In the genomic region with DNA sequence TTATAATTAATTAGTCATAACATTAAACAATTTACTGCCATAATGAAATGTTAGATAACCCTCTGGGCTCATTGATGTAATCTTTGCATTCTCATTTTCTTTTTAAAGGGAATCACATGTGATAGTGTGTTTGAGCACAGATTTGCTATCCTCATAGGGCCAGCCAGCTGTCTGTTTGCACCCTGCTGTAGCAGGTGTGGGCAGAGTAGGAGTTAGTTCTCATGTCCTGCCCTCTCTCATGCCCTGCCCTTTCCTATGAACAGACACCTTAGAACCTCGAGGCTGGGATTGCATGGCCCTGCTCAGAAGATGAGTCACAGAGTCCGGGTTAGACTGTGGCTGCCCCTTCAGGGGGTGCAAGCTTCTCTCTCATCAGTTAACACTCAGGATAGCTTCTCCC, we compare ENCODE assay signal across 25 mouse cellular contexts. TPM values are rescaled to one million over a fixed set of nuclear protein-coding genes. Genes with fewer than 3 reads are reported as not detected.
DNase-seq lines count a peak whose midpoint lies in the region; ATAC-seq and TF ChIP-seq lines count a peak whose summit lies in the region.
"Had no signal": no experiment of that assay in that cellular context is flagged by ENCODE, and none has a peak within 500 bp of the region (broad histone marks: within the 10 kb centered on the region; RNA-seq: fewer than 3 reads in every experiment).

No protein-coding gene starts in this region.

- peak overlapping the region; percentile 99 for H3K27ac ChIP-seq in gastrocnemius, adult 2 months
- H3K27ac ChIP-seq in layer of hippocampus, adult 2 months, result peak overlapping the region; percentile 59; the same call in 1 of the 2 replicates
- H3K27ac ChIP-seq: embryonic facial prominence, embryonic 10.5 days; embryonic facial prominence, embryonic 12.5 days; forebrain, embryonic 13.5 days; forebrain, embryonic 15.5 days had no signal

- intact Hi-C loops in gastrocnemius, adult 2 months (cut with DNase I), result loop anchor here (2.0 kb wide), 1 partner anchor 15 kb away; no protein-coding TSS in a partner anchor

- peak overlapping the region; percentile 55 for H3K4me3 ChIP-seq in gastrocnemius, adult 2 months
- no peak overlapping the region for H3K4me3 ChIP-seq in layer of hippocampus, adult 2 months
- H3K4me3 ChIP-seq: embryonic facial prominence, embryonic 10.5 days; embryonic facial prominence, embryonic 12.5 days; forebrain, embryonic 13.5 days; forebrain, embryonic 15.5 days had no signal

- peak; percentile 23 for DNase-seq in gastrocnemius, adult 2 months
- no peak for DNase-seq in gastrocnemius, adult 8-10 months (ENCODE audit: low spot score in 2 of 2)
- DNase-seq in layer of hippocampus, adult 2 months (ENCODE audit: low spot score in 2 of 2), result no peak
- no peak for DNase-seq in layer of hippocampus, adult 9-10 months (ENCODE audit: low spot score)
- peak; percentile 41 for DNase-seq in 416B (ENCODE audit: low read depth)
- peak; percentile 24 for DNase-seq in Muller cell, postnatal 12 days (ENCODE audit: inconsistent ontology term)
- DNase-seq in retina, embryonic 14.5 days (ENCODE audit: low spot score), result no peak
- DNase-seq: adrenal gland, adult 8-10 months; adrenal gland, postnatal 14 days; adrenal gland, postnatal 36 days; cerebellum, adult 11-12 months; cerebellum, adult 2 months; cerebellum, adult 9-10 months; cerebellum, postnatal 10 days; cerebellum, postnatal 25 days; forebrain, postnatal 0 days had no signal

- TF ChIP-seq CTCF in gastrocnemius, adult 2 months (IDR thresholded peaks at IDR 0.05), result no peak
- no peak for TF ChIP-seq CTCF in layer of hippocampus, adult 2 months (conservative IDR thresholded peaks at IDR 0.05)

- ATAC-seq in megakaryocyte-erythroid progenitor cell, adult 5-6 weeks (replicated peaks; ENCODE audit: low FRiP score, low TSS enrichment, poor library complexity, severe bottlenecking), result no peak
- ATAC-seq: activated CD4-positive, CD25-positive, alpha-beta regulatory T cell, adult 4 months; forebrain, embryonic 13.5 days; forebrain, embryonic 15.5 days; forebrain, postnatal 0 days; Patski had no signal

RNA-seq across cellular contexts. Expression of a gene that starts 6.5 kb away (rescaled TPM):
- under 1 TPM; 0.11 to 0.13 TPM for total RNA-seq in gastrocnemius, adult 2 months (2021)
- under 1 TPM in 2 of 4 experiments, not detected in 2; 0.27 to 0.36 TPM for total RNA-seq in gastrocnemius, adult 8-10 months (2022)
- total RNA-seq in layer of hippocampus, adult 2 months (2021), result 1 to 10 TPM; 5.7 to 7.5 TPM
- total RNA-seq in megakaryocyte-erythroid progenitor cell, adult 5-6 weeks (2014; fragmentation: Nextera tagmentation), result not detected in 2 replicates
- not detected in 2 replicates for total RNA-seq in megakaryocyte-erythroid progenitor cell, adult 5-6 weeks (2017)
- total RNA-seq: CH12.LX, G1E had no signal

RNA-seq across cellular contexts. Expression of a gene that starts 17.3 kb away (rescaled TPM):
- 1,000 to 10,000 TPM; 2,556 to 3,331 TPM for total RNA-seq in gastrocnemius, adult 2 months (2021)
- total RNA-seq in gastrocnemius, adult 8-10 months (2022), result 1,000 to 10,000 TPM; 2,872 to 3,265 (median 3,132) TPM
- 1,000 to 10,000 TPM; 1,301 to 1,421 TPM for total RNA-seq in layer of hippocampus, adult 2 months (2021)
- total RNA-seq in megakaryocyte-erythroid progenitor cell, adult 5-6 weeks (2014; fragmentation: Nextera tagmentation), result 7.4 and 27.8 TPM in 2 replicates
- 29.6 and 62.7 TPM in 2 replicates for total RNA-seq in megakaryocyte-erythroid progenitor cell, adult 5-6 weeks (2017)

RNA-seq across cellular contexts. Expression of a gene that starts 56.3 kb away (rescaled TPM):
- 10 to 100 TPM; 25.7 to 26.0 TPM for total RNA-seq in gastrocnemius, adult 2 months (2021)
- 10 to 100 TPM; 25.8 to 37.9 (median 26.4) TPM for total RNA-seq in gastrocnemius, adult 8-10 months (2022)
- 100 to 1,000 TPM; 129 to 132 TPM for total RNA-seq in layer of hippocampus, adult 2 months (2021)
- 27.1 and 39.6 TPM in 2 replicates for total RNA-seq in megakaryocyte-erythroid progenitor cell, adult 5-6 weeks (2014; fragmentation: Nextera tagmentation)
- total RNA-seq in megakaryocyte-erythroid progenitor cell, adult 5-6 weeks (2017), result 19.8 and 34.7 TPM in 2 replicates

Comparison
In these comparisons a context has a peak if more than half of its experiments do, and no peak if none do; other contexts are left out.
1. DNase-seq: peak in gastrocnemius, adult 2 months (single experiment), 416B (single experiment) and Muller cell, postnatal 12 days (single experiment); none in gastrocnemius, adult 8-10 months (0 of 2), layer of hippocampus, adult 2 months (0 of 2), layer of hippocampus, adult 9-10 months (single experiment) and retina, embryonic 14.5 days (single experiment).
2. RNA of a gene that starts 6.5 kb away (total RNA-seq): 5.7 to 7.5 TPM in layer of hippocampus, adult 2 months; 0.27 to 0.36 TPM in gastrocnemius, adult 8-10 months, 0.11 to 0.13 TPM in gastrocnemius, adult 2 months and not detected in megakaryocyte-erythroid progenitor cell, adult 5-6 weeks; every median in the first group is over 4 times any median in the second.
3. RNA of a gene that starts 17.3 kb away (total RNA-seq): 2,556 to 3,331 TPM in gastrocnemius, adult 2 months, 2,872 to 3,265 TPM in gastrocnemius, adult 8-10 months and 1,301 to 1,421 TPM in layer of hippocampus, adult 2 months; 7.4 to 62.7 TPM in megakaryocyte-erythroid progenitor cell, adult 5-6 weeks; every median in the first group is over 10 times any median in the second.